In the genomic region with DNA sequence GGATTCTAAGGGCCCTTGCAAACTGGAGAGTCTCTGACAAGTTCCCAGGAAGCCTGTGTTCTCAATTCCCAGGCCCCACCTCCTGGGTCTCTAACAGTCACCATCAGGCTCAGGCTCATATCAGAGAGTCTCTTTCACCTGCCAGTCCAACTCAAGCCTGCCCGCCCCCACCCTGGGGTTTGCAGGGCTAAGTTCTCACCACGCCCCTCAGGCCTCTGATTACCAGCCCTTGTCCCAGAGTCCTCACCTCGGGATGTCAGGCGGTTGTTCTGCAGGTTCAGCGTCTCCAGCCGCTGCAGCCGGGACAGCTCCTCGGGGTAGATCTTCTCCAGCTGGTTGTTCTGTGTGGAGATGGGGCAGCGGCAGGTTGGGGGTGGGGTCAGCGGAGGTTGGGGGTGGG, we compare ENCODE assay signal across 9 mouse cellular contexts. TPM values are rescaled to one million over a fixed set of nuclear protein-coding genes. Genes with fewer than 3 reads are reported as not detected.
DNase-seq lines count a peak whose midpoint lies in the region; ATAC-seq and TF ChIP-seq lines count a peak whose summit lies in the region.
"Had no signal": no experiment of that assay in that cellular context is flagged by ENCODE, and none has a peak within 500 bp of the region (broad histone marks: within the 10 kb centered on the region; RNA-seq: fewer than 3 reads in every experiment).

No protein-coding gene starts in this region.

- H3K36me3 ChIP-seq in erythroblast, embryonic 14.5 days (ENCODE audit: control insufficient read depth): peaks cover 3% of the 10 kb centered on the region
- no peaks in the 10 kb centered on the region for H3K36me3 ChIP-seq in embryonic facial prominence, embryonic 10.5 days (replicated peaks)
- no peaks in the 10 kb centered on the region for H3K36me3 ChIP-seq in kidney, embryonic 16.5 days (ENCODE audit: insufficient read depth, low read length)
- no peaks in the 10 kb centered on the region for H3K36me3 ChIP-seq in lung, embryonic 16.5 days (ENCODE audit: control insufficient read depth, insufficient read depth, low read length)

- H3K27me3 ChIP-seq in erythroblast, embryonic 14.5 days (ENCODE audit: control insufficient read depth): peaks cover 19% of the 10 kb centered on the region
- H3K27me3 ChIP-seq in embryonic facial prominence, embryonic 10.5 days (replicated peaks; ENCODE audit: low read depth, poor library complexity, severe bottlenecking): peaks cover 32% of the 10 kb centered on the region
- H3K27me3 ChIP-seq in kidney, embryonic 16.5 days (ENCODE audit: insufficient read depth, low read length): peaks cover 3% of the 10 kb centered on the region
- H3K27me3 ChIP-seq in lung, embryonic 16.5 days (ENCODE audit: control insufficient read depth, insufficient read depth, low read depth, low read length): peaks cover 4% of the 10 kb centered on the region

- H3K4me3 ChIP-seq in erythroblast, embryonic 14.5 days (replicated peaks): peak overlapping the region; percentile 57
- H3K4me3 ChIP-seq in embryonic facial prominence, embryonic 10.5 days: peak overlapping the region; percentile 40
- H3K4me3 ChIP-seq in kidney, embryonic 16.5 days (ENCODE audit: low read length): peak overlapping the region; percentile 3; the same call in 1 of the 2 replicates
- H3K4me3 ChIP-seq in lung, embryonic 16.5 days (ENCODE audit: low read length): peak overlapping the region; percentile 3; the same call in 1 of the 2 replicates
- H3K4me3 ChIP-seq in layer of hippocampus, adult 2 months: no peak overlapping the region

- 3% methylated on average over 10 of the region's 10 CpGs for WGBS in embryonic facial prominence, embryonic 10.5 days
- WGBS in kidney, embryonic 16.5 days: 3% methylated on average over 10 of the region's 10 CpGs
- 7% methylated on average over 10 of the region's 10 CpGs for whole genome bisulfite sequencing in lung, embryonic 16.5 days

- peaks cover 48% of the 10 kb centered on the region for H3K4me1 ChIP-seq in erythroblast, embryonic 14.5 days (ENCODE audit: control insufficient read depth)
- H3K4me1 ChIP-seq in embryonic facial prominence, embryonic 10.5 days: peaks cover 26% of the 10 kb centered on the region
- peaks cover 16% of the 10 kb centered on the region for H3K4me1 ChIP-seq in kidney, embryonic 16.5 days (ENCODE audit: insufficient read depth, low read length)
- peaks cover 7% of the 10 kb centered on the region; the same call in 1 of the 2 replicates for H3K4me1 ChIP-seq in lung, embryonic 16.5 days (replicated peaks; ENCODE audit: control insufficient read depth, insufficient read depth, low read length)

- peak; percentile 66 for DNase-seq in embryonic facial prominence, embryonic 10.5 days (ENCODE audit: low spot score)
- DNase-seq in layer of hippocampus, adult 2 months (ENCODE audit: low spot score in 2 of 2): no peak
- no peak for DNase-seq in spleen, adult 12 weeks (ENCODE audit: low spot score)
- DNase-seq: adrenal gland, postnatal 36 days had no signal

- H3K9me3 ChIP-seq in erythroblast, embryonic 14.5 days (ENCODE audit: control insufficient read depth, low read length): no peaks in the 10 kb centered on the region
- H3K9me3 ChIP-seq in embryonic facial prominence, embryonic 10.5 days: no peaks in the 10 kb centered on the region
- no peaks in the 10 kb centered on the region for H3K9me3 ChIP-seq in kidney, embryonic 16.5 days (ENCODE audit: low read length)
- no peaks in the 10 kb centered on the region for H3K9me3 ChIP-seq in lung, embryonic 16.5 days (ENCODE audit: control insufficient read depth, low read length)

- no peak for TF ChIP-seq CTCF in layer of hippocampus, adult 2 months (conservative IDR thresholded peaks at IDR 0.05)

- ATAC-seq in erythroblast, adult 5-6 weeks (replicated peaks; ENCODE audit: low FRiP score, poor library complexity, severe bottlenecking): no peak
- peak; percentile 76 for ATAC-seq in kidney, embryonic 16.5 days (ENCODE audit: low FRiP score, low TSS enrichment)
- ATAC-seq in lung, embryonic 16.5 days (ENCODE audit: low read depth): peak; percentile 85
- no peak for ATAC-seq in monocyte, adult 5-6 weeks (replicated peaks; ENCODE audit: insufficient number of reproducible peaks, low FRiP score, low TSS enrichment, poor library complexity, severe bottlenecking)

- H3K4me2 ChIP-seq in kidney, embryonic 16.5 days (replicated peaks; ENCODE audit: low read depth, low read length): peak overlapping the region; percentile 20; the same call in 1 of the 2 replicates
- peak overlapping the region; percentile 40 for H3K4me2 ChIP-seq in lung, embryonic 16.5 days (ENCODE audit: low read depth, low read length)

- H3K27ac ChIP-seq in embryonic facial prominence, embryonic 10.5 days (replicated peaks): 0 out of 2 replicates have a peak overlapping the region, but pooled peaks have one; percentile 8
- peak overlapping the region; percentile 58; the same call in 1 of the 2 replicates for H3K27ac ChIP-seq in kidney, embryonic 16.5 days (ENCODE audit: low read length)
- no peak overlapping the region for H3K27ac ChIP-seq in lung, embryonic 16.5 days (ENCODE audit: low read length)
- H3K27ac ChIP-seq in layer of hippocampus, adult 2 months: no peak overlapping the region

- no peak overlapping the region for H3K9ac ChIP-seq in kidney, embryonic 16.5 days (replicated peaks; ENCODE audit: low read length)
- peak overlapping the region; percentile 6; the same call in 1 of the 2 replicates for H3K9ac ChIP-seq in lung, embryonic 16.5 days (ENCODE audit: low read length)

RNA-seq across cellular contexts. Expression of gene Slc1a7, which starts 57.1 kb away (rescaled TPM):
- not detected in 2 replicates for polyA plus RNA-seq in erythroblast, embryonic 14.5 days (2012)
- not detected in 2 replicates for total RNA-seq in erythroblast, adult 5-6 weeks (2015; ENCODE audit: low replicate concordance)
- not detected in 2 replicates for total RNA-seq in erythroblast, adult 5-6 weeks (2017; ENCODE audit: low replicate concordance)
- polyA plus RNA-seq in embryonic facial prominence, embryonic 10.5 days (2016; fragmentation: Nextera tagmentation; extraction: Ambion mirVana): not detected in 2 replicates
- polyA plus RNA-seq in kidney, embryonic 16.5 days (2015; fragmentation: Nextera tagmentation; extraction: Ambion mirVana): not detected in 2 replicates
- polyA plus RNA-seq in lung, embryonic 16.5 days (2015; fragmentation: Nextera tagmentation; extraction: Ambion mirVana): 0.16 and 0.19 TPM in 2 replicates
- not detected for total RNA-seq in layer of hippocampus, adult 2 months (2021)
- total RNA-seq in monocyte, adult 5-6 weeks (2017): not detected in 3 replicates

Comparison
In these comparisons a context has a peak if more than half of its experiments do, and no peak if none do; other contexts are left out.
1. ATAC-seq: peak in kidney, embryonic 16.5 days (single experiment) and lung, embryonic 16.5 days (single experiment); none in erythroblast, adult 5-6 weeks (single experiment) and monocyte, adult 5-6 weeks (single experiment).
2. H3K27ac ChIP-seq: peak in embryonic facial prominence, embryonic 10.5 days (single experiment) and kidney, embryonic 16.5 days (single experiment); none in lung, embryonic 16.5 days (single experiment) and layer of hippocampus, adult 2 months (single experiment).